Mouse (Mus musculus) spleen, adult 18-20 months (tissue): ENCODE results near the gene Map2k4.

ENCODE experiments used
- DNase-seq, 2 experiments: peaks; one replicate each; pipeline ENCODE4 v3.0.0; 2022; ENCODE audit warnings: mixed read lengths in 2 of 2

The Map2k4 gene

DNA sequence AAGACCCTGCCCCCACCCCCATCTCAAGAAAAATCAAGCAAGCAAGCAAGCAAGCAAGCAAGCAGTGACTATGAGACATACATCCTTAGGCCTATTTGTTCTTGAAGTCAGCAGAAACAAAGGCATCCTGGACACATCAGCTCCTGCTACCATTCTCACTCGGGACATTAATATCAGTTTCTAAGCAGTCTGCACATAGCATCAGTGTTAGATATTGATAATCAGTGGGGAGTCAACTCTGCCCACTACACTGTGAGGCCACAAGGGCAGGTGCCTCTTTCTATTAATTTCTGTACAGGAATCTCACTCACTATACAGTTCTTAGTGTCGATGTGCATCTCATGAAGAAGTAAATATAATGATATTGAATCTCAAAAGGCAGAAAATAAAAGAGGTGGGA, 14.6 kb downstream of the Map2k4 start:
- DNase-seq, result no peak

- no peak for DNase-seq
These were observed 16.6 kb downstream of the Map2k4 start for GRCm38 (mm10) chr11:65771546-65771945.

DNA sequence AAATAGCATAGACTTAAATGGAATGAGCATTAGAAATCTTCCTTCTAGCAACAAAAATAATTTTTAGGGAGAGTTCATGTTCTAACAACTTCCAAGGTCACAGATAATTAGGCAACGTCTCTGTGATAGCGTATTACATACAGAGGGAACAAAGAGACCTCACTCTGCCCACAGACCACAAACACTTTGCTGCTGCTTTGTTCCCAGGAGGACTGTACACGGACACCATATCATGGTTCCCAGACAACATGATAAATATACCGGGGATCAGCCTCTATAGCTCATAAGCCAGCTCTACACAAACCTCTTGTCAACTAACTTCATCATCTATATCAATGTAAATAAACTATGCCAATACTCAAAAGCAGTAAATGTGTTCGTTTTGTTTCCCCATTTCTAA, 18.1 kb downstream of the Map2k4 start:
- DNase-seq, result no peak

GRCm38 (mm10) chr11:65768445-65768844, 19.7 kb downstream of the Map2k4 start:
- no peak for DNase-seq

DNA sequence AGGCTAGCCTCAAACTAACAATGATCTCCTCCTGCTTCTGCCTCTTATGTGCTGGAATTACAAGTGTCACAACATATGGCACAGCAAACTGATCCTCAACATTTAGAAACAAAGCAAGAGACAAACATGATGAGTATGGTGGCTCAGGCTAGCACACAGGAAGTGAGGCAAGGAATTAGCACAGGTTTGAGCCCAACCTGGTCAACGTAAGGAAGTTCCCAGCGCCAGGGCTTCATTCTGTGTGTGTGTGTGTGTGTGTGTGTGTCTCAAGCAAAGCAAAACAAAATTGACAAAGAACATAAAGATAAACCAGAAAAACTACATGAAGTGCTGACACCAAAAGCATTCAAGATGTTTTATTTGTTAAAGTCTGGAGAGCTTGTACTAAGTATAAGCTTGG, 27.2 kb downstream of the Map2k4 start:
- no peak for DNase-seq

DNA sequence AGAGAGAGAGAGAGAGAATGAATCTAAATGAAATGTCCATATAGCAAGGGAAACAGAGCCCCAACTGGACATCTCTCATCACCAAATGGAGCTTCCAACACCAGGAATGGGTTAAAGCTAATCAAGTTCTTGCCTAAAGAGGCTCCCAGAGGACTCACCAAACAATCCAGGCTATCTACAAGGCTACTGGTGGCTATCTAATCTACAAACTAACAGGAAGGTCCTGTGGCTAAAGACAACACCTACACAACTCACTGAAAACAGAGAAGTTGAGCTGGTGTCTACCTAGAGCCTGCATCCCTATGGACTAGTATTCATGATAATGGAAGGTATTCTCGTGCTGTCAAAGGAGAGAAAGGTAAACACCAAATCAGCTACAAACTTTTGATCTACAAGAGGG, 28.7 kb downstream of the Map2k4 start:
- no peak for DNase-seq

DNA sequence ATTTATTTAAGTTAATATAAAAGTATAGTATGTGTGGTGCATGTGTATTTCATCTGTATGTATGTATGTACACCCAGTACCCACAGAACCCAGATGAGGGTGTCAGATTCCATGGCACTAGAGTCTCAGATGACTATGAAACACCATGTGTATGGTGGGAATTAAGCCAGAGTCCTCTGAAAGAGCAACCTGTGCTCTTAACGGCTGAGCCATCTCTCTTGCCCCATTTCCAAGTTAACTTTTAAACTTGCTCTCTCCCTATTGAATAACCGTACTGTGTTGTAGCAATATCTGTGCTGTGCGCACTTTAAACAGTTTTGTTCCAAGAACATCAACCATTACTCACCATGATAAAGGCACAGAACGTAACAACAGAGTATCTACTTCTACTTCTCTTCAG, 33.9 kb downstream of the Map2k4 start:
- DNase-seq, result no peak

DNA sequence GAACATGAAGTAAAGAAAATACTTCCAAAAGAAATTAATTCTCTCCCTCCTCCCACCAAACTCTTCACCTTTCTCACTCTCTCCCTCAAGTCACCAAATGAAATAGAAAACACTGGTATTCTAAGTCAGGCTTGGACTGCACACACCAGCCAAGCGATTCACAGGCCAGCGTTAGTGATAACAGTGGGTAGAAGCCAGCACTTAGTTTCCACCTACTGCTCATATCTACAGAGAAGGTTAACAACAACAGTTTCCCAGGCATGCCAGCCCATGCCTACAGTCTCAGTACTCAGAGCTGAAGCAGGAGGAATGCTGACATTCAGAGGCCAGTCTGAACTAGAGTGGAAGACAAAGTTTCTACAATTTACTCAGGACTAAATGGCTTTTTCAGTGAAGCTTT, 34.5 kb downstream of the Map2k4 start:
- no peak for DNase-seq

DNA sequence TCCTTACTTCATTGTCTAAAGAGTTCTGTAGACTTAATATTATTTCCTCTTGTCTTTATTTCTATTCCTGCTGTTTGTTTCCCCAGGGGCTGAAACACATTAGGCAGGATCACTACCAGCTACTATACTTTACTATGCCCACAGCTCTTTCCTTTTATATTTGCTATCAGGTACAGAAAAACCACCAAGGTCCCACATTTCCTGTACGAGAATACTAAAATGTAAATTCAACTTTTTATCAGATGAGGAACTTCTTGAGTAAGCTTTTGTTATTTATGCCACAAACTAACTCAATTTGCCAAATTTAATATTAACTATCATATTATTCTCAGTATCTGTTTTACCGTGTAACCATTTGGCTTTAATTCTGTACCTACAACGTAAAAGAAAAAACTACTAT, 37.6 kb downstream of the Map2k4 start:
- DNase-seq, result no peak

GRCm38 (mm10) chr11:65747433-65747832, 40.7 kb downstream of the Map2k4 start:
- no peak for DNase-seq

- no peak for DNase-seq
These were observed 42.3 kb downstream of the Map2k4 start for GRCm38 (mm10) chr11:65745707-65746333.

DNA sequence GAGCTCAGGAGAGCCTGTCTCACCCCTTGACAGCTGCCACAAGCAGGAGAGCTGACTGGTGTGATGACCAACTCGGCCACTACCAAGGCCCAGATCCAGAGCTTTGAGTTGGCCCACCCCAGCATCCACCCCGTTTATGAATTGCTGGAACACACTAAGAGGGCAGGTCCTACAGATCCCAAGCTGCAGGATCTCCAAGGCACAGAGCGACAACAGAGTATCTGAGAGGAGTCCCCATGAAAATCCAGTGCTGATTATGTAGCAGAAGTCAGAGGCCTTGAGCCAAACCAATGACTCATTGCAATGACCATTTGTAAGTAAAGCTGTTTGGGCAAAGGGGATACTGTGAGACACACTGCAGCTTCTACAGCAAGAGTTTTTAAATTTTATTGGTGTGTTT, 44.2 kb downstream of the Map2k4 start:
- DNase-seq, result no peak

GRCm38 (mm10) chr11:65740811-65741210, 47.3 kb downstream of the Map2k4 start:
- no peak for DNase-seq

DNA sequence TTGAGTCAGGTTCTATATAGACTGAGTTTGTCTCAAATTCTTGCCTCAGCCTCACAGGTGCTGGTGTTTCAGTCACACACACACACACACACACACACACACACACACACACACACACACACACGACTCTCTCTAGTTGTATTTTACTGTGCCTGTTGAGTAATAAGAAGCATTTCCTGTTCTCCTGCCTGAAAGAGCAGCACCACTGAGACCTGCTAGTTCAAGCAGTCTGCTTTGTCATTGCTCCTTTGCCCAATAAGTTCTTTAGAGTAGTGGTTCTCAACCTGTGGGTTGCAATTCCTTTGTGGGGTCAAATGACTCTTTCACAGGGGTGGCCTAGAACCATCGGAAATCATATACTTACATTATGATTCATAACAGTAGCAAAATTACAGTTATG, 47.7 kb downstream of the Map2k4 start:
- DNase-seq, result no peak

GRCm38 (mm10) chr11:65739880-65740279, 48.2 kb downstream of the Map2k4 start:
- DNase-seq, result no peak

- DNase-seq, result no peak
These were observed 53.4 kb downstream of the Map2k4 start for GRCm38 (mm10) chr11:65734656-65735055.

DNA sequence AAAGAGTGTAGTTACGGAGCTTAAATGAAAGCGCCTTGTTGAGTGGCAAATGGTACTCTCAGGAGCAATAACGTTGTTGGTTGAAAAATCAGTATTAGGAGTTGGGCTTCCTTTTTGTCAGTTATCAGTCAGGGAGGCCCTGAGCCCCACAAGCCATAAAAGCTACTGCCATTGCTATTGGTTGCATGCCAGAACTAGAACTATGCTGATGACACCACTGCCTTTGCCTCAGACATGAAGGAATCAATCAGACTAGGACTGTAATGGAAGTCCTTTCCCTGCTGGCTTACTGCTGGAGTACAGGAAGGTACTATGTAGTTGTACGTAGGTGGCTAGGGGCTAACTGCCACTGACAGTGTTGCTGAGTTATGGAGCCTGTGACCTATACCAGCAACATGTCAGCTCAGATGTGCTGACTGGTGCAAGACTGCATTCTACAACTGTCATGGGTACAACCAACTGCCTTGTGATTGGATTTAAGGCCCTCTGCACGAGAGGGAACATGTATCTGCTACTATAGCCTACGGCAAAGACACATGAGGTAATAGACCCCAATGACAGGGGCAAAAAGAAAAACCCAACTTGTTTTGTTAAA, 58.4 kb downstream of the Map2k4 start:
- no peak for DNase-seq

- no peak for DNase-seq
These were observed 59.2 kb downstream of the Map2k4 start for GRCm38 (mm10) chr11:65728906-65729305.

DNA sequence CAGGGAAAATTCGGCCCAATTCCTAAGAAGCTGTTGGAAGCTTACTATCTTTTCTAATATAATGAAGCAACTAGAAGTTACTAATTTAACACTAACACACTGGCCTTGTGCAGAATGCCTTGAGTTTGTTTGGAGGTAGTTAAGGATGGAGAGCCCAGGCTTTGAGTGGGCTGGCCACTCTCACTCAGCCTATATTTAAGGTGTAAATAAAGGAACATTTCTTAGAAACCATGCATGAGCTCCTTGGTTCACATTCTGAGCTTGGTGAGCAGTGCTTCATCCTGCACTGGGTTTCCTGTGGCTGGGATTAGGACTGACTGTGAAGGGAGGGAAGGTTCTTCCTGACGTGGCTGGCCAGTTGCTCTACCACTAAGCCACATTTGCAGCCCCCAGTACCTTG, 64.4 kb downstream of the Map2k4 start:
- DNase-seq, result no peak

DNA sequence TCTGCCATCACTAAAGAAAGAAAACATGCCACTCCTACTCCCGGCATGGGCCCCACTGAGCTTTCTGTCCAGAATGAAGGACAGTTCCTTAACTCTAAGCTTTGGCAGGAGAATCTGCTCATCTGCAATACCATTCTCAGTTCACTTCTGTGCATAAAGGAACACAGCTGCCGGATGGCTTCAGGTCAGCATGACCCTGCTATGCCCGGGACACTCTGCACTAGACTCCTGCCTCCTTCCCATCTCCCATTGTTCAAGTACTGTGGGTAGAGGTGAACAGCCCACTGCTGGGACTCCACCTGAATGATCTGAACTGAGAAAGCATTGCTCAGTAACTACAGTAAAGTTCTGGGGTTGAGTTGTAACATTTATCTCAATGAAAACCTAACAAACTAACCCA, 66.5 kb downstream of the Map2k4 start:
- DNase-seq, result no peak

GRCm38 (mm10) chr11:65719960-65720359, 68.1 kb downstream of the Map2k4 start:
- no peak for DNase-seq

- no peak for DNase-seq
These were observed 74.3 kb downstream of the Map2k4 start for GRCm38 (mm10) chr11:65713830-65714229.

- DNase-seq, result no peak
These were observed 75.3 kb downstream of the Map2k4 start for GRCm38 (mm10) chr11:65712754-65713306.

- no peak for DNase-seq
These were observed 81.3 kb downstream of the Map2k4 start for GRCm38 (mm10) chr11:65706784-65707183.

DNA sequence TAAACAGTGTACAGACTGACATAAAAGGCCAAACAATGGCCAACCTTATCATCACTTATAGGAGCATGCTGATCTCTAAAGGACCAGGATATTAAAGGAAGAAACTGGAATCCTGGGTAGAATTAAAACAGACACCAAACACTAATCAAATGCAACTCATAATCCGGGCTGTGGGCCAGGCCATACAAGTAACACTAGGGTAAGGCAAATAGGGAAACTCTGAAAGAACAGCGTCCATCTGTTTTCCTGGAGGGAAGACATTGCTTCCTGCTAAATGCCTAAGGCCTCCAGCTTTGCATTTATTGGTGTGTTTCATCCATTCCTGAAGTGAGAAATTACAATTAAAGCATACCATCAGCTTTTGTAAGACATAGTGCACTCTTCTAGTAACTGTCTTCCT, 81.9 kb downstream of the Map2k4 start:
- no peak for DNase-seq
